26 mouse cellular contexts compared by ENCODE assay signal in the genomic region with DNA sequence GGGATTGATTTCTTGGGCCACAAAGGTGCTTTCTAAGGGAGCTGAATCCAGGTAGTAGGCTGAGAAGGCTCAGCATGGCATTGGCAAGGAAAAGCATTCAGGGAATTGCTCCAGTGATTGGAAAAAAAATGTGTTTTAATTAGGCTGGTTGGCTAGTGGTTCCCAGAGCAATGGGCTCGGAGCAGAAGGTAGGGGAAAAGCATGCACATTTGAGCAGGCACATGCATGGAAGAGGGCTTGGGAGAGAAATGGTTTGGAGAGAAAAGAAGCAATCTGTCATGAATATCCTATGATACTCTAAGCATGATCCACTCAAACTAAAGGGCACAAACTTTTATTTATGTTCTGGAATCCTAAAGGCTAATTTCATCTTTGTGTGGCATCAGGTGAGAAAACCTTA.
"Had no signal": no experiment of that assay in that cellular context is flagged by ENCODE, and none has a peak within 500 bp of the region (broad histone marks: within the 10 kb centered on the region; RNA-seq: fewer than 3 reads in every experiment).

No protein-coding gene starts in this region.

- H3K4me3 ChIP-seq: embryonic facial prominence, embryonic 10.5 days; embryonic facial prominence, embryonic 12.5 days; embryonic facial prominence, embryonic 13.5 days; embryonic facial prominence, embryonic 15.5 days; erythroblast, embryonic 14.5 days; forebrain, embryonic 10.5 days; forebrain, embryonic 12.5 days; forebrain, embryonic 13.5 days; forebrain, embryonic 15.5 days; gastrocnemius, adult 2 months; heart, adult 2 months had no signal

- H3K4me2 ChIP-seq: embryonic facial prominence, embryonic 12.5 days; embryonic facial prominence, embryonic 13.5 days; embryonic facial prominence, embryonic 15.5 days; forebrain, embryonic 12.5 days; forebrain, embryonic 13.5 days; forebrain, embryonic 15.5 days had no signal

- H3K4me1 ChIP-seq: embryonic facial prominence, embryonic 10.5 days; embryonic facial prominence, embryonic 12.5 days; embryonic facial prominence, embryonic 13.5 days; embryonic facial prominence, embryonic 15.5 days; forebrain, embryonic 10.5 days; forebrain, embryonic 12.5 days; forebrain, embryonic 13.5 days; forebrain, embryonic 15.5 days had no signal

- H3K9ac ChIP-seq: embryonic facial prominence, embryonic 12.5 days; embryonic facial prominence, embryonic 13.5 days; embryonic facial prominence, embryonic 15.5 days; forebrain, embryonic 12.5 days; forebrain, embryonic 13.5 days; forebrain, embryonic 15.5 days; forebrain, postnatal 0 days had no signal

- H3K27ac ChIP-seq: embryonic facial prominence, embryonic 10.5 days; embryonic facial prominence, embryonic 12.5 days; embryonic facial prominence, embryonic 13.5 days; embryonic facial prominence, embryonic 15.5 days; forebrain, embryonic 10.5 days; forebrain, embryonic 12.5 days; forebrain, embryonic 13.5 days; forebrain, embryonic 15.5 days; gastrocnemius, adult 2 months; heart, adult 2 months had no signal

- DNase-seq: cerebellum, adult 2 months; cerebellum, adult 8-10 months; cerebellum, adult 9-10 months; cerebellum, adult 9-11 months; cerebellum, postnatal 36 days; embryo, embryonic 11 days; forebrain, postnatal 0 days; gastrocnemius, adult 2 months; gastrocnemius, postnatal 10 days; gastrocnemius, postnatal 14 days; gastrocnemius, postnatal 25 days; gastrocnemius, postnatal 36 days; heart, adult 11 months; heart, adult 18-20 months; heart, adult 2 months had no signal

- H3K9me3 ChIP-seq: embryonic facial prominence, embryonic 10.5 days; embryonic facial prominence, embryonic 13.5 days; embryonic facial prominence, embryonic 15.5 days; forebrain, embryonic 10.5 days; forebrain, embryonic 12.5 days; forebrain, embryonic 13.5 days; forebrain, embryonic 15.5 days had no signal

- H3K36me3 ChIP-seq: embryonic facial prominence, embryonic 10.5 days; embryonic facial prominence, embryonic 12.5 days; embryonic facial prominence, embryonic 13.5 days; embryonic facial prominence, embryonic 15.5 days; forebrain, embryonic 10.5 days; forebrain, embryonic 12.5 days; forebrain, embryonic 15.5 days had no signal

- ATAC-seq: forebrain, embryonic 13.5 days; forebrain, embryonic 14.5 days; forebrain, embryonic 15.5 days; forebrain, embryonic 16.5 days; forebrain, postnatal 0 days had no signal

- H3K27me3 ChIP-seq: embryonic facial prominence, embryonic 12.5 days; embryonic facial prominence, embryonic 13.5 days; embryonic facial prominence, embryonic 15.5 days; forebrain, embryonic 12.5 days; forebrain, embryonic 13.5 days; forebrain, embryonic 15.5 days had no signal
